Mouse (Mus musculus) heart, postnatal 0 days (tissue): ENCODE measurements around the gene Tm4sf20. TPM values are rescaled to one million over a fixed set of nuclear protein-coding genes. Genes with fewer than 3 reads are reported as not detected.

ENCODE experiments used
- ATAC-seq: fragments of 200-750 bp; cut with Nextera tagmentation; 2 replicates; pipeline ENCODE4 v1.8.0; 2017; ENCODE audit warnings: low read depth, moderate number of reproducible peaks, moderate library complexity; ENCODE audit not compliant: insufficient read depth
- DNase-seq: peaks from one replicate; pipeline ENCODE4 v3.0.0-alpha.2; 2016; ENCODE audit warnings: low spot score
- H3K27ac ChIP-seq: fragments of 300-500 bp; sonication (generic); 2 replicates; pipeline ENCODE4 v1.5.1; 2014; ENCODE audit warnings: low read depth, mild to moderate bottlenecking
- H3K27me3 ChIP-seq: fragments of 300-500 bp; sonication (generic); 2 replicates; pipeline ENCODE4 v1.6.1; 2014; ENCODE audit warnings: low read length, mixed read lengths; ENCODE audit not compliant: control insufficient read depth, insufficient read depth
- H3K36me3 ChIP-seq: fragments of 300-500 bp; sonication (generic); replicated peaks from 2 replicates; pipeline ENCODE4 v1.6.1; 2014; ENCODE audit warnings: low read length, mixed read lengths; ENCODE audit not compliant: control insufficient read depth, insufficient read depth
- H3K4me1 ChIP-seq: fragments of 300-500 bp; sonication (generic); 2 replicates; pipeline ENCODE4 v1.6.1; 2014; ENCODE audit warnings: antibody characterized with exemption; ENCODE audit not compliant: control insufficient read depth, insufficient read depth
- H3K4me2 ChIP-seq: fragments of 300-500 bp; sonication (generic); 2 replicates; pipeline ENCODE4 v1.6.1; 2014; ENCODE audit warnings: low read depth, mild to moderate bottlenecking, low read length, moderate library complexity
- H3K4me3 ChIP-seq: fragments of 300-500 bp; sonication (generic); 2 replicates; pipeline ENCODE4 v1.5.1; 2014; ENCODE audit warnings: low read depth, low read length
- H3K9ac ChIP-seq: fragments of 300-500 bp; sonication (generic); replicated peaks from 2 replicates; pipeline ENCODE4 v1.6.1; 2014; ENCODE audit warnings: low read depth, low read length, mixed read lengths
- H3K9me3 ChIP-seq: fragments of 300-500 bp; sonication (generic); replicated peaks from 2 replicates; pipeline ENCODE4 v1.6.1; 2016; ENCODE audit warnings: low read length; ENCODE audit not compliant: control insufficient read depth
- CTCF ChIP-seq: IDR thresholded peaks from 2 replicates; pipeline ENCODE4 v1.5.1; 2016; ENCODE audit warnings: antibody characterized with exemption, control low read depth, low read depth
- EP300 ChIP-seq: IDR thresholded peaks from 2 replicates; pipeline ENCODE4 v1.6.1; 2016; ENCODE audit warnings: antibody characterized with exemption, low read depth
- WGBS: fragments of 180-500 bp; shearing (Covaris S2); extraction: QIAGEN DNeasy Blood & Tissue Kit; methylation state at CpG from one replicate; pipeline ENCODE4 v1.1.7; 2014; 5-methylcytosine and 5-hydroxymethylcytosine counted together
- polyA plus RNA-seq: library from polyadenylated mRNA; unstranded; fragments of >200 nt; fragmentation: Nextera tagmentation; extraction: Ambion mirVana; gene quantifications from 2 replicates; pipeline ENCODE4 v1.2.1, GENCODE M21; 2015
- total RNA-seq: library from RNA; depleted of rRNA; stranded (reverse); fragments of >200 nt; gene quantifications from 2 replicates; pipeline ENCODE4 v1.2.3, GENCODE M21; 2014; ENCODE audit warnings: low replicate concordance; rRNA removed

The Tm4sf20 gene
- total RNA-seq (not detected in 2 replicates), polyA plus RNA-seq (0.14 TPM in 1 of 2 replicates, not detected in the other)

DNA sequence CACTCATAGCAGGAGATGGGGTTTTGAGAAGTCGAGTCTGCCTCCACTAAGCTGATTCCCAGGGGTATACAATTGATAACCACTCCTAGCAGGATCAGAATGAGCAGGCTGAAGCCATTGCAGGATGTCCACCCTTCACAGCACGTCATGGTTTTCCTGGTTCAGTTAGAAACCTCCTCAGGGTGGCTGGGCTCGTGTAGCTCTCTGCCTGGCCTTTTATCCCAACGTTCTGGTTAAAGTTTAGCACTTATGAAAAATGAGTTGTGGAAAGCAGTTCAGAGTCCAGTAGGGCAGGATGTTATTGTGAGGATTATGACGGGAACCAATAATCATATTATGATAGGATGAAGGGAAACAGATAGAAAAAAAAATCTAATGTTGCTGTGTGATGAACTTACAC, at the start of gene Tm4sf20:
Gene Tm4sf20, minus strand, starts transcription at position 193 of the 400 bp plus-strand sequence.
- H3K9me3 ChIP-seq, result no peaks in the 10 kb centered on the region
- no peaks in the 10 kb centered on the region for H3K27me3 ChIP-seq
- WGBS, result 55% methylated on average over 5 of the region's 5 CpGs
- no peak for DNase-seq
- no peak within 1 kb of the TSS for H3K9ac ChIP-seq
- H3K27ac ChIP-seq, result no peak within 1 kb of the TSS
- H3K4me2 ChIP-seq, result no peak within 1 kb of the TSS
- no peak within 1 kb of the TSS for H3K4me3 ChIP-seq
- no peak for ATAC-seq
- H3K36me3 ChIP-seq, result no peaks in the 10 kb centered on the region
- TF ChIP-seq CTCF (no peak), EP300 (no peak)
- H3K4me1 ChIP-seq, result no peaks in the 10 kb centered on the region

DNA sequence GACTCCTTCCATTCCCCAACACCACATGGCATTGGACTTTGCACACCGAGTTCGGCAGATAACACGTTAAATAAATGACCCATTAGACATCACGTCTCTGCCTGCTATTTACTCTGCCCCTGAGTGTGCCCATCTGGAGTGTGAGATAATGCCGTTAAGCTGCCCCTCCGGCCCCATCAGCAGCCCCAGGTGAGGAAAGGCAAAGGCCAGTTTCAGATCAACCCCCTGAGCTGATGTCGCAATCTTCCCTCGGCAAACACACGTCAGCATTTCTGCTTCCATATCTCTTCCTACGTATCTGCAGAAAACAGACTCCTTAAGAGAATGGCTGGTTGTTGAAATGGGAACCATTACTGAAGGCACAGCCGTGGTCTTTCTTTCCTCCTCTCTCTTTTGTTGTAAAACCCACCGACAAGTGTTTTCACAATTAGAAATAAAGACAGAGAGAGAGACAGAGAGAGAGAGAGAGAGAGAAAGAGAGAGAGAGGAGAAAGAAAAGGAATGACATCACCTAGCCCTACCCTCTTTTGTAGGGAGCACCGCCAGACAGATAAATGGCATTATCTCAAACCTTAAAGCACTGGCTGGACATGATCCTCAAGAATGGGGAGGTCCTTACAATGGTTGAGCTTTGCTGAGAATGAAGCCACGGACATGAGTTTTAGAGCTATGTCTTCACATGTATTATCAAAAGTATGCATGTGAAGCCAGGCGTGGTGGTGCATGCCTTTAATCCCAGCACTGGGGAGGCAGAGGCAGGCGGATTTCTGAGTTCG, 47.9 kb upstream of the Tm4sf20 start:
- Histone ChIP-seq H3K4me2 (peak overlapping the region; percentile 56), H3K4me3 (peak overlapping the region; percentile 19; the same call in 1 of the 2 replicates), H3K27ac (no peak overlapping the region), H3K4me1 (peaks cover 13% of the 10 kb centered on the region; the same call in 1 of the 2 replicates), H3K36me3 (no peaks in the 10 kb centered on the region), H3K9ac (no peak overlapping the region), H3K9me3 (no peaks in the 10 kb centered on the region), H3K27me3 (no peaks in the 10 kb centered on the region)
- WGBS, result 24% methylated on average over 17 of the region's 17 CpGs
- ATAC-seq, result no peak
- DNase-seq, result peak; percentile 37
- TF ChIP-seq EP300, result no peak
- TF ChIP-seq CTCF, result no peak

DNA sequence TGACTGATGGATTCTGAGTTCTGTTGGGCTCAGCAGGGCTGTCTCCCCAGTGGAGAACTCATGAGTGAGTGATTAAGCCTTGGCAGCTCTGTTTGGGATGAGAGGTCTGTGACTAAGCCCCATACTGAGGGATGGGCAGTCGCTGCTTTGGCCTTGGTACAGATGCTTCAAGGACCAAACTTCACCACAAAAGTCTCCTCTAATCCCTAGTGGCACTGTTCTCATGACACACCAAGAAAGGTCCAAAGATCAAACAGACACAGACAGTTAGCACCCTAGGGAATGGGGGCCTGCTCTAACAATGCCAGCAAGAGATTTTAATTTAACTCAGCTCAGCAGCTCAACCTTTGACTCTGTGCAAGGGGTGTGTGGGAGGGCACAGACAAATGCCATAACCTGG, 43.5 kb upstream of the Tm4sf20 start:
- peaks cover 9% of the 10 kb centered on the region; the same call in 1 of the 2 replicates for H3K4me1 ChIP-seq
- H3K4me2 ChIP-seq, result no peak overlapping the region
- WGBS, result 62% methylated on average over 1 of the region's 1 CpGs
- H3K4me3 ChIP-seq, result no peak overlapping the region
- DNase-seq (no peak), ATAC-seq (no peak)
- no peaks in the 10 kb centered on the region for H3K36me3 ChIP-seq
- H3K27me3 ChIP-seq, result no peaks in the 10 kb centered on the region
- no peak overlapping the region for H3K27ac ChIP-seq
- TF ChIP-seq CTCF (no peak), EP300 (no peak)
- H3K9me3 ChIP-seq, result no peaks in the 10 kb centered on the region
- no peak overlapping the region for H3K9ac ChIP-seq

GRCm38 (mm10) chr1:82808564-82808963, 40.3 kb upstream of the Tm4sf20 start:
- Histone ChIP-seq H3K36me3 (no peaks in the 10 kb centered on the region), H3K9me3 (no peaks in the 10 kb centered on the region), H3K4me2 (no peak overlapping the region), H3K27ac (no peak overlapping the region), H3K27me3 (no peaks in the 10 kb centered on the region), H3K4me3 (no peak overlapping the region), H3K9ac (no peak overlapping the region), H3K4me1 (0 out of 2 replicates have a peak, but pooled peaks cover 7% of the 10 kb centered on the region)
- no peak for ATAC-seq
- DNase-seq, result no peak
- 48% methylated on average over 3 of the region's 3 CpGs for WGBS
- no peak for TF ChIP-seq EP300
- TF ChIP-seq CTCF, result no peak

GRCm38 (mm10) chr1:82807206-82807605, 38.9 kb upstream of the Tm4sf20 start:
- 72% methylated on average over 7 of the region's 7 CpGs for WGBS
- Histone ChIP-seq H3K9me3 (no peaks in the 10 kb centered on the region), H3K4me2 (no peak overlapping the region), H3K27me3 (no peaks in the 10 kb centered on the region), H3K4me3 (no peak overlapping the region), H3K4me1 (0 out of 2 replicates have a peak, but pooled peaks cover 7% of the 10 kb centered on the region), H3K36me3 (no peaks in the 10 kb centered on the region), H3K27ac (0 out of 2 replicates have a peak overlapping the region, but pooled peaks have one; percentile 32), H3K9ac (no peak overlapping the region)
- ATAC-seq (no peak), DNase-seq (no peak)
- TF ChIP-seq CTCF (no peak), EP300 (no peak)
